Mouse (Mus musculus) liver, adult 2 months (tissue): ENCODE measurements around the gene Lama2.

Experiments used
- CTCF ChIP-seq: fragments of 200-500 bp; IDR thresholded peaks from 2 replicates; pipeline ENCODE4 v1.5.1; 2011; ENCODE audit warnings: low read depth, low read length, control low read depth
- POLR2A ChIP-seq: fragments of 200-500 bp; IDR thresholded peaks from 2 replicates; pipeline ENCODE4 v1.6.1; 2011; ENCODE audit warnings: low read length, control low read depth; ENCODE audit not compliant: insufficient read depth; ENCODE audit errors: extremely low read depth

GRCm38 (mm10) chr10:27219698-27220097 is 399.9 kb downstream of the Lama2 start:
- TF ChIP-seq POLR2A (no peak), CTCF (no peak)
